Mouse (Mus musculus) large intestine, adult 2 months (tissue): ENCODE results near the gene Snd1. TPM values are rescaled to one million over a fixed set of nuclear protein-coding genes. Genes with fewer than 3 reads are reported as not detected.

Experiments
- DNase-seq: peaks from one replicate; pipeline ENCODE4 v3.0.0-alpha.2; 2012; ENCODE audit warnings: low read depth, low spot score
- WGBS: fragments of 180-500 bp; shearing (Covaris S2); methylation state at CpG from one replicate; pipeline ENCODE4 v1.1.7; 2018; 5-methylcytosine and 5-hydroxymethylcytosine counted together
- polyA plus RNA-seq: library from polyadenylated mRNA; depleted of rRNA; stranded (reverse); fragments of >200 nt; gene quantifications from 2 replicates; pipeline ENCODE4 v1.2.3, GENCODE M21; 2012; rRNA removed

Snd1 gene
- polyA plus RNA-seq, 1 experiment, result 89.7 TPM

DNA sequence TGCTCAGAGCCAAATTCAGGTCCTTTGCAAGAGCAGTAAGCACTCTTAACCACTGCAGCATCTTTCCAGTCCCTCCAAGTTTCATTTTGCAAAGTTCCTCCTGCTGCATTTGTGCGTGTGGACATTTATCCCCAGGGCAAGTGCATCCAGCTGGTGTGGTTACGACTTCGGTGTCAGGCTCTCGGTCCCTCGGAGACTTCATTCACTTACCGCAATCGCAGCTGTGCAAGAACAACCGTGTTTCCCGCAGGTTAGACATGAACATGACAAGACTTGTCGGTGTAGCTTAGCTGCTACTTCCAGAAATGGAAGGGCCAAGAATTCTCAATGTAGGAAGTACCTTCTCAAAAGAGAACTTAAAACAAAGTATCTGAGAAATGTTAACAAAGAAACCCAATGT lies 482.5 kb downstream of the Snd1 start:
- WGBS, result 74% methylated on average over 10 of the region's 10 CpGs

DNA sequence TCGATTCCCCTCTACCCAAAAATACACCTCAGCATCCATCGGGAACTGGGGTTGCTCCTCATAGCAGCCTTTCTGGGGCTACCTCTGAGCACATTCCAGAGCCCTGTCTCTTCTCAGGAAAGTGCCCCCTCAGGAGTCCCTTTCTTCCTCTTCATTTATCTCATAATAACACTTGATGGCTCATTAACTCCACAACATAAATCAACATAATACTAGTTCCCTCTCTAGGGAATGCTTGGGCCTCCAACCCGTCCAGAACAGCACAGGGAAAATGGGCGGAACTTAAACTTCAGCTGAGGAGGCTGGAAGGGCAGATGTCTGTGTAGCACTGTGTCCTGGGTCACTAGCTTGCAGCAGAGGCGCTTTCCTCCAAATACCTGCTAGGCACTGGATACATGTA lies 488.2 kb downstream of the Snd1 start:
- no peak for DNase-seq
- WGBS, result 57% methylated on average over 5 of the region's 5 CpGs

More for the DNA sequence above, 482.5 kb downstream of the Snd1 start:
- DNase-seq, result no peak

DNA sequence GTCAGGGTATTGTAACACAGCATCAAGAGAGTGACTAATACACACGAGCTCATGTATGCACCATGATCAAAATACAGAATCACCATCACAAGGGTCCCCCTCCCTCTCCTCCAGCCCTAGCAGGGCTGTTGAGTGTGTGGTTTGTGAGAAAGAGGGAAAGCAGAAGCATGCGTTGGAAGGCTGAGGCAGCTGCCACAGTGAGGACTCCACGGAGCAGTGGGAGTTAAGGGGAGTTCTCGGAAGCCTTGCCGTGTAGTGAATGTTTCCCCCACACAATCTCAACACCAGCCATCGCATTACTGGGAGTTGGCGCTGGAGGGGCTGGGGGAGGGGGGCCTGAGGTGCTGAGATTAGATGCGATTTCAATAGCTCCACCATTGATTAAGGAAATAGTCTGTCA lies 490.3 kb downstream of the Snd1 start:
- 50% methylated on average over 8 of the region's 8 CpGs for WGBS
- DNase-seq, result no peak

DNA sequence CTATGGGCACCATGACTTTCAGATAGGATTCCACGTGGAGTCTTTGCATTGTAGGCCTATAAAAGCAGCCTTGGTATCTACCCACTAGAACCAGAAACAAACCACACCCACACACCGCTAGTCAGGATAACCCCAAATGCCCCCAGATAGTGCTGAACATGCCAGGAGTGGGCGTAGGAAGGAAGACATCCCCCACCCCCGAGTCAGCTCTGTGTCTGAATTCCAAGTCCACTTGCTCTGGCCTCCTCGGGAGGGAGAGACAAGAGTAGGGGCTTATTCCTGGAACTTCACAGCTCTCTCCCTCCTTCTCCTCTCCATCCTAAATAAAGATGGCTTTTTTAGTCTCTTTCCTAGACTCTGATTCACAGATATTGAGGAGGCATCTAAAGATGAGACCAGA lies 494.7 kb downstream of the Snd1 start:
- DNase-seq, result no peak
- WGBS, result 35% methylated on average over 5 of the region's 5 CpGs

DNA sequence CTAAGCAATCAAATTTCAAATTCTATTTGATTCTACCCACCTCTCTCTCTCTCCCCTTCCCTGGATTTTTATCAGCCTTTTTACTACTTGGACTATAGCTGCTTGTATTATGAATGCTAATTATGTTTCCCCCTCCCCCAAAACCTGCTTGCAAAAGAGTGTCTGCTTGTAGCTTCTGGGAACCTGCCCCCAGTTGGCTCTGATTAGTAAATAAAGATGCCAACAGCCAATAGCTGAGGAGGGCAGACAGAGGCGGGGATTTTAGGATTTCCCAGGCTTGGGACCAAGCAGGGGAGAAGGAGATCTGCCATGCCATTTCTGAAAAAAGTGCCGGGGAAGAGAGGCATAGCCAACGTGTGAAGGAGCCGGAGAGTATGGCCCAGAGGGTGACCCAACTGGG lies 495.8 kb downstream of the Snd1 start:
- DNase-seq, result no peak
- 50% methylated on average over 4 of the region's 4 CpGs for WGBS

DNA sequence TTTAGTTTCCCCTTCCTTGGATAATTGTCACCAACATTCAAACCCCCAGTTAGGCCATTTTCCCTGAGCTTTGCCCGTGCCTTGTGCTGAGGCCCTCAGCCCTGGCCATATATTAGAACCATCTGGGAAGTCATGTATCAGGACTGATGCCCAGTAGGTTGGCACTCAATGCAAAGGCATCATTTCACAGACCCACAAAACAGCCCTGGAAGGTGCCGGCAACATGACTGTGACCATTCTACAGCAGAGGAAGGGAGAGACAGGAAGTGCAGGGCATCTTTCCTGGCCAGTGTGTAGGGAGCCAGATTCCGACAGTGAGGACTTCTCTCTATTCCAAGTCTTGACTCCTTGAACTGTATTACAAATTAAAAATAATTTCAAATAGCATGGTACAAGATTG lies 499.6 kb downstream of the Snd1 start:
- DNase-seq, result no peak
- 88% methylated on average over 3 of the region's 3 CpGs for WGBS

DNA sequence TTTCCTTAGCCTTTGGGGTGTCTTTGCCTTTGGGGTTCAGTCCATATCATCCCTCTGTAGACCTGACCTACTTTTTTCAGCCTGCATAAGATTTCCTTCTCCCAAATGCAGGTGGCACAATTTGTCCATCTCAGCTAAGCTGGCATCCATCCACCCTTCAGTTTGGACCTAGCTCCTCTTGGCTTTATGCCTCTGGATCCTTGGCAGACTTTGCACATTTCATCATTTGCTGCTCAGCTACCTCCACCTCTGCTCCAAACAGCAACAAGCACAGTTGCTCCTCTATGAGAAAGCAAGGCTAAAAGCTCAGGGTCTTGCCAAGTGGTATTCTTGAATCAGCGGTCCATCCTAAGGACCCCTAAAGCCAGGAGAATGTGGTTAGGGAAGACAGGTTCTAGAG lies 500.2 kb downstream of the Snd1 start:
- 86% methylated on average over 1 of the region's 1 CpGs for WGBS
- no peak for DNase-seq

DNA sequence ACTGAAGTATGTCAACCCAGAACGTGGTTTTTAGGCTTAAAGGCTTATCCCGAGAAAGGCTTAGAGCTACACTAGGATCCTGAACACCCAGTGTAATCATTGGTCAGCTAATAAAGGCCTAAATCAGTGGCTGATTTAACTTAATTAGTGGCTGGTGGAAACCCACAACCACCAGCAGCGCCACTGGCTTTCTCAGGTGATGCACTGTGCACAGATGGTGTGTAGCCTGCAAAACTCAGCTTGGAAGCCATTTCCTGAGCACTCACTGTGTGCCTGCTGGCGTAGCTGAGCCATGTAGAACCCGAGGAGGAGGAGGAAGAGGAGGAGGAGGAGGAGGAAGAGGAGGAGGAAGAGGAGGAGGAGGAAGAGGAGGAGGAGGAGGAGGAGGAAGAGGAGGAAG lies 503.1 kb downstream of the Snd1 start:
- DNase-seq, result no peak
- 48% methylated on average over 5 of the region's 5 CpGs for WGBS

DNA sequence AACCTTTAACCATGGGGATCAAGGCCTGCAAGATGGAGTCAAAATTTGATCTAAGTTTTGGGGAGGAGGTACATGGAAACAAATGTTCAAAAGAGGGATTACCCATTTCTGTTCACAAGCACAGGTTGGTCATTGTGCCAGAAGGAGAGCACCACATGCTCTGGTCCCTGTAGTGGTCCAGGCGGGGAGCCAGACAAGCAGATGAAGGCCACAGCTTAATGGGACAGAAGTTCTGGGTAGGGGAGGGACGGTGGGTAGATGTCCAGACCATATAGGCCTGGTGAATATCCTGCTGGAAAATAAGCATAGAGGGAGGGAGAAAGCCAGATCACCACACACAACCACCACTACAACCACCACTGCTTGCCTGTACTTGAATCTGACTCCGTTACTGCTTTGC lies 503.9 kb downstream of the Snd1 start:
- no peak for DNase-seq

DNA sequence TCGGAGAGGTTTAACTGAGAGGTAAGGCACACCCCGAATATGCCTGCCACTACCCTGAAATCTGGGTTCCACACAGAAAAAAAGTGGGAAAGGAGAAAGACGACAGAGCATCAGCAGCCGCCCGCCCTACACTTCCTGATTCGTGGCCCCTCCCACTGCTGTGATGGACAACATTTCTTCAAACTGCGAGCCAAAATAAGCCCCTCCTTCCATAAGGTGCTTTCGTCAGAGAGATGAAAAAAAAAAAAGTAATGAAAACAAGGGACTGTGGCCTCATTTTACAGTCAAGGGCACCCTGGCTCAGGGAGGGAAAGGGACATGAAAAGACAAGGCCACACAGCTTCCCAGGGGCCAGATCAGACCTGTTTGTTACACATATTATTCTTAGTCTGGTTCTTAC lies 504.6 kb downstream of the Snd1 start:
- 64% methylated on average over 8 of the region's 8 CpGs for WGBS
- DNase-seq, result no peak

More for the DNA sequence above, 503.9 kb downstream of the Snd1 start:
- WGBS, result 86% methylated on average over 3 of the region's 3 CpGs

DNA sequence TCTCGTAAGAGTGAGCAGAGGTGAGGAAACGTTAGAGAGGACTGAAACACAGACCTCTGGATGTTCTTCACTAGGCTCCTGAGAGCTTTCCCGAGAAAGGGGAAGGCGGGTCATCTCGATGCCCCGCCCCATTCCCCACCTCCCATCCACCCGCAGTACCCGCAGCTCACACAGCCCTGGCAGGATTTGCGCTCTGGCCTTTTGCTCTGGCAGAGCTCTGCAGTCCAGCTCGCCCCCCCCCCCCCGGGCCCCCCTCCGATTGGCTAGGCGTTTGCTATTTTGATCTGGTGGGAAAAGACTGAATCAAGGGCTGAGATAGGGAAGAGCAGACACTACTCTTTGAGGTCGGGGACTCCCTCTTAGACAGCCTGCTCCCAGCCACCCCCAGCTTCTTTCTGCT lies 505.3 kb downstream of the Snd1 start:
- WGBS, result 4% methylated on average over 14 of the region's 14 CpGs
- no peak for DNase-seq

DNA sequence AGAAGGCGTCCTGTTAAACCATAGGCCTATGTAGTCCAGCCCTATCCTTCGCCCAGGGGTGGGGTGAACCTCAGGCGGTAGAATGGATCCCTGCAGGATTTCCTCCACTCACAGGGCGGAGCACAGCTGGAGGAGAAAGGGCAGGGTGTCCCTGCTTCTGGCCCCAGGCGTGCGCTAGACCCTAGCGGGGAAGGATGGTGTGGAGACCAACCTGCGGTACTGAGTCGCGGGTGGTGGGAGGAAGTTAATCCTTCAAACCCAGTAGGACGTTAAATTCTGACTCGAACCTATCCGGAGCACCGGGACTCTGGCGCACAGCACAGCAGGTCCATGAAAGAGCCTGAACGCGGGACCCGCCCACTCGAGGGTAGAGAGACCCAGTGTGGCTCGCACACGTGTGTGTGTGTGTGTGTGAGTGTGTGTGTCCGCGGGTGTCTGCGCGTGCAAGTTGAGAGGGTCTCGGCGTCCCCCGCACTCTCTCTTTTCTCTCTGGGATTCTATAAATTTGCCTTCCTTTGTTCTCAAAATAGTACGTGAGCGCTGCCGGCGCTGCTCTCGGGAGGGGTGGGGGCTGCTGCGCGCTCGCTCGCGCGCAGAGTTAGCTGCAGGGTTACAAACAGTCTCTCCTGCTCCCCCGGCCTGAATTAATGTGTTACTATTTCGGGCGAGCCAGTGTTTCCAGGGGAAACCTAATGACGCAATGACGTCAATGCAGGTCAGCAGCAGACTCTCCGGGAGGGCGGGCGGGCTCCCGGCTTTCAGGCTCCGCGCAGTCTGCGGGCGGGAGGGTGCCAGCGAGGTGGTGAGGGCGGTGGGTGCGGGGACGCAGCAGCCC lies 506.0 kb downstream of the Snd1 start:
- DNase-seq, result no peak
- WGBS, result 2% methylated on average over 56 of the region's 56 CpGs

DNA sequence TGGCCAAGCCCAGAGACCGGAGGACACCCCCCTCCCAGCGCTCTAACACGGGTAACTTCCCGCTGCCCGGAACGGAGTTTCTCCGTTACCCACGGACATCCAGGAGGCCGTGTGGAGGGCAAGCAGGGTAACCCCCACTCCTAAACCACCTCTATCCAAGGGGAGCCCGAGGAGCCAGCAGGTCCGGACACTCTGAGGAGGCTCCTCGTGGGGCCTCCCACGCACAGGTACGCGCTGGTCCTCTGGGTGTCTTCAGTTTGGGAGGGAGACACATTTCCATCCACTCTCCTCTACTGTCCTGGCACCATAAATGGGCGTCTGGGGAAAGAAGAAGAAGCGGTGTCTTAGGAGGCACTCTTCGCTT lies 506.6 kb downstream of the Snd1 start:
- no peak for DNase-seq
- WGBS, result 9% methylated on average over 18 of the region's 18 CpGs

DNA sequence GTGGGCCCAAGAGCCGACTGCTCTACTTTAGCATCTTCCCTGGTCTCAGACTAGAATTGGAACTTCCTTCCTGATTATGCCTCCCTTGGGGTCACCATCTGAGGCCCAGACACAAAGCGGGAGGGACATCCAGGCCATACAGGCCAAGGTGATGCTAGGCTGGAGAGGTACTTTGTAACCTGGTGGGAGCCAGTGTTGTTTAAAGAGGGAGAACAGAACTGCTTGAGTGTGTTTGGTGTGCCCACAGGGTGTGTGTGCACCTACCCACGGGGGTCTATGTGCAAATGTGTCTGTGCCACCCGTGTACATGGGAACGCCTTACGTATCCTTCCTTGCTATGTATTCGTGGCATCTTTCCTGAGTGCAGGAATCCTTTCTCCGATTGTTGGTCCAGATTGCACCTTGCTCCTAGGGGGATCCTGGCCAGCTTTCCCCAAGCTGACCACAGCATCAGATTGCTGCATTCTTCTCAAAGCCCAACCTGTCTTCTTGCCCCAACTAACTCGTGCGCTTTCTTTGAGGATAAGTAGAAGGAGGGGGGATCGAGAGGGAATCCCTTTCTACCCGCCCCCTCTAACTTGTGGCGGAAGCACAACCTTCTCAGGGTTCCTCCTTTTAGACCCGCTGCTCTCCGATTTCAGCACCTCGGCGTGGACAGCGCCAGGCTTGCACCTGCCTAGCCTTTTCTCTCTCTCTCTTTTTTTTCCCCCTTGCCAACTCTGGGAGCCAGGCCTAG lies 507.2 kb downstream of the Snd1 start:
- 15% methylated on average over 18 of the region's 18 CpGs for WGBS
- no peak for DNase-seq

DNA sequence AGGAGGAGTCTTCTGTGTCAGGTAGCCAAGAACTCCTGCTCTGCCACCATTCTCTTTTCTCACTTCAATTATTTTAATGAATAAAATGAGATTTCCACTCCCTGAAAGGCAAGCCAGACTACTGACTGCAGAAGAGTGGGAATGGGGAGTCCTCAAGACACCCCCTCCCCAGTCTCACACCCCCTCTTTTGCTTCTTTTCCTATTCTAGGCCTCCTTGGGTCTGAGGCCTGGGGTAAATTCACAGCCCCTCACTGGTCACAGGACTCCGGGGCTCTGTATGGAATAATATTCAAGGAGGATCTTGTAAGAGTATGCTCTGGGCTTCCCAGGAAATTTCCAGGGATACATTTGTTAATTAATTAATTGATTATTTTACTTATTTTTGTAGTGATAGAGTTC lies 507.9 kb downstream of the Snd1 start:
- DNase-seq, result no peak
- 79% methylated on average over 1 of the region's 1 CpGs for WGBS

Other genes starting within 250 kb of the Snd1 start
- gene Zfp800, start 77.1 kb upstream of the Snd1 start, polyA plus RNA-seq, result 1.3 and 3.8 TPM in 2 replicates
- 609 and 620 TPM in 2 replicates for gene Arf5, start 51.6 kb upstream of the Snd1 start, polyA plus RNA-seq
- gene Fscn3, start 47.4 kb upstream of the Snd1 start, polyA plus RNA-seq, result 0.07 and 0.56 TPM in 2 replicates
- gene Gcc1, start 46.7 kb upstream of the Snd1 start, polyA plus RNA-seq, result 4.6 and 7.2 TPM in 2 replicates
- gene Pax4, start 25.8 kb upstream of the Snd1 start, polyA plus RNA-seq, result 0.25 and 0.40 TPM in 2 replicates